Mouse (Mus musculus) lung, embryonic 14.5 days (tissue): ENCODE measurements around the gene Tlr11. TPM values are rescaled to one million over a fixed set of nuclear protein-coding genes. Genes with fewer than 3 reads are reported as not detected.

Source experiments
- ATAC-seq: fragments of 200-750 bp; cut with Nextera tagmentation; 2 replicates; pipeline ENCODE4 v1.8.0; 2017; ENCODE audit warnings: mild to moderate bottlenecking, moderate TSS enrichment, moderate library complexity; ENCODE audit not compliant: insufficient read depth
- DNase-seq: peaks from one replicate; pipeline ENCODE4 v3.0.0-alpha.2; 2015
- H3K27ac ChIP-seq: fragments of 300-500 bp; sonication (generic); 2 replicates; pipeline ENCODE4 v1.5.1; 2014; ENCODE audit warnings: low read depth, mild to moderate bottlenecking, moderate library complexity
- H3K27me3 ChIP-seq: fragments of 300-500 bp; sonication (generic); 2 replicates; pipeline ENCODE4 v1.6.1; 2014; ENCODE audit warnings: low read length, control low read depth; ENCODE audit not compliant: insufficient read depth
- H3K36me3 ChIP-seq: fragments of 300-500 bp; sonication (generic); 2 replicates; pipeline ENCODE4 v1.6.1; 2014; ENCODE audit warnings: control low read depth; ENCODE audit not compliant: insufficient read depth
- H3K4me1 ChIP-seq: fragments of 300-500 bp; sonication (generic); 2 replicates; pipeline ENCODE4 v1.6.1; 2014; ENCODE audit warnings: antibody characterized with exemption, control low read depth; ENCODE audit not compliant: insufficient read depth
- H3K4me2 ChIP-seq: fragments of 300-500 bp; sonication (generic); 2 replicates; pipeline ENCODE4 v1.6.1; 2014; ENCODE audit warnings: mild to moderate bottlenecking
- H3K4me3 ChIP-seq: fragments of 300-500 bp; sonication (generic); 2 replicates; pipeline ENCODE4 v1.5.1; 2014; ENCODE audit warnings: low read depth, low read length
- H3K9ac ChIP-seq: fragments of 300-500 bp; sonication (generic); 2 replicates; pipeline ENCODE4 v1.6.1; 2014
- H3K9me3 ChIP-seq: fragments of 300-500 bp; sonication (generic); 2 replicates; pipeline ENCODE4 v1.6.1; 2016; ENCODE audit warnings: low read depth, low read length, control low read depth
- CTCF ChIP-seq: IDR thresholded peaks from 2 replicates; pipeline ENCODE4 v1.5.1; 2016; ENCODE audit warnings: antibody characterized with exemption, low read depth
- whole genome bisulfite sequencing: fragments of 180-500 bp; shearing (Covaris S2); extraction: QIAGEN DNeasy Blood & Tissue Kit; methylation state at CpG from one replicate; pipeline ENCODE4 v1.1.7; 2014; 5-methylcytosine and 5-hydroxymethylcytosine counted together
- polyA plus RNA-seq: library from polyadenylated mRNA; unstranded; fragments of >200 nt; fragmentation: Nextera tagmentation; extraction: Ambion mirVana; gene quantifications from 2 replicates; pipeline ENCODE4 v1.2.1, GENCODE M21; 2014

Tlr11 gene
- polyA plus RNA-seq: not detected in 2 replicates

- Histone ChIP-seq H3K27ac (no peak within 1 kb of the TSS), H3K4me2 (no peak within 1 kb of the TSS), H3K27me3 (no peaks in the 10 kb centered on the region), H3K9me3 (no peaks in the 10 kb centered on the region), H3K4me1 (no peaks in the 10 kb centered on the region), H3K9ac (no peak within 1 kb of the TSS), H3K36me3 (no peaks in the 10 kb centered on the region), H3K4me3 (no peak within 1 kb of the TSS)
- 81% methylated on average over 2 of the region's 2 CpGs for WGBS
- TF ChIP-seq CTCF: no peak
- DNase-seq (no peak), ATAC-seq (no peak)
Observed at GRCm38 (mm10) chr14:50357593-50357992, at the start of gene Tlr11. Tlr11 (plus strand) TSS chr14:50357914.

DNA sequence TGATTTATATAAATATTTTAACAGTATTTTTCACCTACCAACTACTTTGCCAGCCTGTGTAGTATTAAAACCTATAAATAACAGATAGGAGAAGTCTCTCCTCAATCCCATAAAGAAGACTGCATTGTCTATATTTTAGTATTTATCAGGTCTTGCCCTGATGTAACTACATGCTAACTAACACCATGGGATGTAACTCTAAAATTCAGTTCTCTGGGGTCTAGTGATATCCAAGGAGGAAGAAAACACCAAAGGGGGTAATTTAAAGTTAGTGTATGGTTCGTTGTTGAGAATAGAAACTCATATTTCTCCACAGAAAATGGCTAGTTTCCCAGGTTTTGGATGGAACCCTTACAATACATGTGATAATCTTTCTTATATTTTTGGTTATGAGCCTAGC, 31.1 kb upstream of the Tlr11 start, which contains the start of gene Olfr734:
TSS of gene Olfr734 (minus strand) at position 101 of the 400 bp plus-strand sequence.
- DNase-seq (no peak), ATAC-seq (no peak)
- Histone ChIP-seq H3K36me3 (no peaks in the 10 kb centered on the region), H3K4me3 (no peak within 1 kb of the TSS), H3K9ac (no peak within 1 kb of the TSS), H3K27me3 (no peaks in the 10 kb centered on the region), H3K27ac (no peak within 1 kb of the TSS), H3K4me2 (no peak within 1 kb of the TSS), H3K9me3 (no peaks in the 10 kb centered on the region; the same call in 1 of the 2 replicates), H3K4me1 (no peaks in the 10 kb centered on the region)
- WGBS: 58% methylated on average over 1 of the region's 1 CpGs
- TF ChIP-seq CTCF: no peak

- Histone ChIP-seq H3K4me1 (no peaks in the 10 kb centered on the region), H3K4me3 (no peak within 1 kb of the TSS), H3K9ac (no peak within 1 kb of the TSS), H3K4me2 (no peak within 1 kb of the TSS), H3K9me3 (no peaks in the 10 kb centered on the region), H3K27me3 (no peaks in the 10 kb centered on the region), H3K36me3 (no peaks in the 10 kb centered on the region), H3K27ac (no peak within 1 kb of the TSS)
- 66% methylated on average over 2 of the region's 2 CpGs for WGBS
- no peak for ATAC-seq
- TF ChIP-seq CTCF: no peak
- DNase-seq: no peak
Observed at GRCm38 (mm10) chr14:50348796-50349195, 8.9 kb upstream of the Tlr11 start, which contains the start of gene Olfr735. Olfr735 (minus strand) TSS chr14:50348872.

- Histone ChIP-seq H3K27me3 (no peaks in the 10 kb centered on the region), H3K9ac (no peak overlapping the region), H3K9me3 (no peaks in the 10 kb centered on the region), H3K4me3 (no peak overlapping the region), H3K36me3 (no peaks in the 10 kb centered on the region), H3K4me1 (no peaks in the 10 kb centered on the region), H3K4me2 (no peak overlapping the region), H3K27ac (no peak overlapping the region)
- WGBS: 44% methylated on average over 3 of the region's 3 CpGs
- peak; percentile 37 for TF ChIP-seq CTCF
- no peak for ATAC-seq
- peak; percentile 17 for DNase-seq
Observed at GRCm38 (mm10) chr14:50352438-50352837, 5.3 kb upstream of the Tlr11 start.

DNA sequence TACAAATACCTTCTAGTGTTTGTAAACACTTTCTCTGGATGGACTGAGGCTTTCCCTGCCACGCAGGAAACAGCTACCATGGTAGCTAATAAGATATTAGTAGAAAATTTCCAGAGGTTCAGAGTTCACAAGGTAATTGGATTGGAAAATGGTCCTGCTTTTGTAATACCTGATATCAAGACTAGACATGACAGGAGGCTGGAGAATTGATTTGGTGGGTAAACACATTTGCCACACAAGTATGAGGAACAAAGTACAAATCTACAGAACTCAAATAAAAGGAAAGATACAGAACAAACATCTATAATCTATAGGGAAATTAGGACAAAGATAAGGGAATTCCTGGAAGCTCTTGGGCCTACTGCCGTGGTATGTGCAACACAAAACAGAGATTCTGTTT, 989 bp upstream of the Tlr11 start:
- Histone ChIP-seq H3K27ac (no peak overlapping the region), H3K36me3 (no peaks in the 10 kb centered on the region), H3K4me1 (no peaks in the 10 kb centered on the region), H3K27me3 (no peaks in the 10 kb centered on the region), H3K9ac (no peak overlapping the region), H3K9me3 (no peaks in the 10 kb centered on the region), H3K4me2 (no peak overlapping the region), H3K4me3 (no peak overlapping the region)
- 73% methylated on average over 2 of the region's 2 CpGs for WGBS
- DNase-seq (no peak), ATAC-seq (no peak)
- TF ChIP-seq CTCF: no peak

DNA sequence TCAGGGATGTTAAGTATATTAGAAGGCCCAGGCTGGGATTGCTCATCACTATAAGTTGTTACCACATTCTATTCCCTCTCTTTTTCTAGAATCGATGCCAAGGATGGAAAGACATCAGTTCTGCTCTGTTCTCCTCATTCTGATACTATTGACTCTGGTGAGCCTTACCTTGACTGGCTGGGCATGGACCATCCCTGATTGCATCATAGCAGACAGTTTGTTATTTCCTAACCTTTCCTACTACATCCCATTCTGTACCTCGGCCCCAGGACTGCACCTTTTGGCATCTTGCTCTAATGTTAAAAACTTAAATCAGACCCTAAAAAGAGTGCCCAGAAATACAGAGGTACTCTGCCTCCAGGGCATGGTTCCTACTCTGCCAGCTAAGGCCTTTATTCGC, 2.8 kb downstream of the Tlr11 start:
- H3K4me2 ChIP-seq: no peak overlapping the region
- H3K4me1 ChIP-seq: no peaks in the 10 kb centered on the region
- no peak for TF ChIP-seq CTCF
- H3K36me3 ChIP-seq: no peaks in the 10 kb centered on the region
- no peaks in the 10 kb centered on the region for H3K9me3 ChIP-seq
- no peak overlapping the region for H3K4me3 ChIP-seq
- H3K27me3 ChIP-seq: no peaks in the 10 kb centered on the region
- no peak overlapping the region for H3K27ac ChIP-seq
- DNase-seq (no peak), ATAC-seq (no peak)
- WGBS: 85% methylated on average over 3 of the region's 3 CpGs
- no peak overlapping the region for H3K9ac ChIP-seq

- H3K27ac ChIP-seq: no peak overlapping the region
- WGBS: 82% methylated on average over 2 of the region's 2 CpGs
- no peak for TF ChIP-seq CTCF
- H3K9ac ChIP-seq: no peak overlapping the region
- no peak for ATAC-seq
- H3K4me3 ChIP-seq: no peak overlapping the region
- no peaks in the 10 kb centered on the region for H3K9me3 ChIP-seq
- H3K4me1 ChIP-seq: no peaks in the 10 kb centered on the region
- no peak overlapping the region for H3K4me2 ChIP-seq
- no peaks in the 10 kb centered on the region for H3K27me3 ChIP-seq
- DNase-seq: no peak
- no peaks in the 10 kb centered on the region for H3K36me3 ChIP-seq
Observed at GRCm38 (mm10) chr14:50363561-50363960, 5.8 kb downstream of the Tlr11 start.

- Histone ChIP-seq H3K4me3 (no peak within 1 kb of the TSS), H3K27ac (no peak within 1 kb of the TSS), H3K9me3 (no peaks in the 10 kb centered on the region), H3K27me3 (no peaks in the 10 kb centered on the region), H3K9ac (no peak within 1 kb of the TSS), H3K4me1 (no peaks in the 10 kb centered on the region), H3K4me2 (no peak within 1 kb of the TSS), H3K36me3 (no peaks in the 10 kb centered on the region)
- TF ChIP-seq CTCF: no peak
- ATAC-seq: no peak
- no peak for DNase-seq
- 70% methylated on average over 2 of the region's 2 CpGs for WGBS
Observed at GRCm38 (mm10) chr14:50380863-50381262, 23.1 kb downstream of the Tlr11 start, which contains the start of gene Olfr736. Olfr736 (plus strand) TSS chr14:50381163.
